Mouse (Mus musculus) frontal cortex, postnatal 25 days (tissue): ENCODE measurements around the gene Abi1.
"Not testable (repeated sequence)": the region's sequence is repeated elsewhere in the genome, so short reads cannot be mapped to it uniquely, and the experiment has no call there.

Experiments used
- DNase-seq, 2 experiments: peaks; one replicate each; pipeline ENCODE4 v3.0.0; 2022; ENCODE audit warnings: low spot score in 2 of 2

Abi1 gene

DNA sequence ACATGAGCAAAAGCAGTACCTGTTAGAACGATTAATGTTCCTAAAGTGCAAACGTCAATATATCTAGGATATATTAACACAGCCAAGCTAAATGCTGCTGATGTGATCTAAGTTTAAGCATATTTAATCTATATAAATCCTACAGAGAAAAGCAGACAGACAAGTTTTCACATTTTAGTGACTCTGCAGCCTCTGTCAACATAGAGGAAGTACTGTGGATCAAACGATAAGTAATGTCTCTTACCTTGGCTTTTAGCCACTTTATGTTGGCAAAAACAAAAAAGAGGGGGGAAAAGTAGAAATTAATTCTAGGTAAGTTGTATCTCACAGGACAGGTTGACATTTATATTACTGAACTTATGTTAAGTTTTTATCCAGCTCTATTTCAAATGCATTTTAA lies 77.1 kb downstream of the Abi1 start:
- no peak for DNase-seq

GRCm38 (mm10) chr2:22962242-22962641 lies 77.8 kb downstream of the Abi1 start:
- DNase-seq: no peak

DNA sequence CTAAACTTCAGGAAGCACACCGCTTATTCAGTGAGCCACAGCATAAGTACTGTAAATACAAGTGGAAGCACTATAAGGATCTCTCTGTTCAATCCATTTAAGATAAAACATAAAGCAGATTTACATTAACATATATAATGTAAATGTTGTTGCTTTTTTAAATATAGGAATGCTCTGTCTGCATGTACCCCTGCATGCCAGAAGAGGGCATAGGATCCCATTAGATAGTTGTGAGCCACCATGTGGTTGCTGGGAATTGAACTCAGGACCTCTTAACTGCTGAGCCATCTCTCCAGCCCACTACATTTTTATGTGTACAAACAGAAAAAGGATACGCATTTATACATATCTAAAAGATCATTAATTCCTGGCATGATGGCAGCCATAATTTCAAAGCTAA lies 78.4 kb downstream of the Abi1 start:
- DNase-seq: no peak

- no peak for DNase-seq
These were observed 82.6 kb downstream of the Abi1 start for GRCm38 (mm10) chr2:22957415-22957814.

GRCm38 (mm10) chr2:22955914-22956313 lies 84.1 kb downstream of the Abi1 start:
- DNase-seq: no peak

DNA sequence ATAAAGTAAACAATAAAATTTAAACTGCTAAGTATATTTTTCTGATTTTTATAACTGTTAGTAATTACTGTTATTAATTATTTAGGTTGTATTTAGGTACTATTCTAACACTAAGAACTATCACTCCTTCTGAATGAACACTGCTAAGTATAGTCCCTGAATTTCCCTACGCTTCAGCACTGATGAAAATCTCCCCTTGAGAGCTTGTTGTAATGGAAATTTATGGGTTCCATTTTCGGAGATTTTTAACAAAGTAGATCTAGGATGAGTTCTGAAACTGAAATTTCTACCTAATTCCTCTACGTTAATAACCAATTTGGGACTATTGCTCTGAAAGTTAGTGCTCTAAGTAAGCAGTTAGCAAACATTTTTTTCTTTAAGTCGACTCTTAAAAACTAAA lies 85.8 kb downstream of the Abi1 start:
- no peak for DNase-seq

DNA sequence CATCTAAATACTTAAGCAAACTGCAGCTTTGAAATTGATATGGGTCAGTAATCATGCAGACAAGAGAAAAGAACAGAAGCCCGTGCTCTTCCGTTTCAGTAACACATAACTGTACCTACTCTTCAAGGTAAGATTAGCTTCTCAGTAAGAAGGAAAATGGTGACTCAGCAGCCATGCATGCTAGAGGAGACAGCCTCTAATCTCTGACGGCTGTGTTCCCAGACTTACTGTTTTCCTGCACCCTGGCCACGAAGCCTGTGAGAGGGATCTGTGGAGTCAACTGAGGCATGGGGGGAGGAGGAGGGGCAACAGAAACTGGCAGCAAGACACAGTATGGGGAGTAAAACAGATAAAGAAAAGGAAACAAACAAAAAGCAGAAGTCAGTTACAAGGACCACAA lies 90.1 kb downstream of the Abi1 start:
- DNase-seq: no peak

- DNase-seq: no peak
These were observed 106.5 kb downstream of the Abi1 start for GRCm38 (mm10) chr2:22933556-22933955.

GRCm38 (mm10) chr2:22928259-22928658 lies 111.8 kb downstream of the Abi1 start:
- DNase-seq: no peak

DNA sequence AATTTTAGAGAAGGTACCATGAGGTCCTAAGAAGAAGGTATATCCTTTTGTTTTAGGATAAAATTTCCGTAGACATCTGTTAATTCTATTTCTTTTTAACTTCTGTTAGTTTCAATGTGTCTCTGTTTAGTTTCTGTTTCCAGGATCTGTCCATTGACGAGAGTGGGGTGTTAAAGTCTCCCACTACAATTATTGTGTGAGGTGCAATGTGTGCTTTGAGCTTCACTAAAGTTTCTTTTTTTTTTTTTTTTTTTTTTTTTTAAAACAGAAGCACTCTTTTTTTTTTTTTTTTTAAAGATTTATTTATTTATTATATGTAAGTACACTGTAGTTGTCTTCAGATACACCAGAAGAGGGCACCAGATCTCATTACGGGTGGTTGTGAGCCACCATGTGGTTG lies 114.1 kb downstream of the Abi1 start:
- not testable (repeated sequence) for DNase-seq

GRCm38 (mm10) chr2:22918651-22919050 lies 121.4 kb downstream of the Abi1 start:
- DNase-seq: no peak

GRCm38 (mm10) chr2:22914421-22914820 lies 125.6 kb downstream of the Abi1 start:
- DNase-seq: no peak

DNA sequence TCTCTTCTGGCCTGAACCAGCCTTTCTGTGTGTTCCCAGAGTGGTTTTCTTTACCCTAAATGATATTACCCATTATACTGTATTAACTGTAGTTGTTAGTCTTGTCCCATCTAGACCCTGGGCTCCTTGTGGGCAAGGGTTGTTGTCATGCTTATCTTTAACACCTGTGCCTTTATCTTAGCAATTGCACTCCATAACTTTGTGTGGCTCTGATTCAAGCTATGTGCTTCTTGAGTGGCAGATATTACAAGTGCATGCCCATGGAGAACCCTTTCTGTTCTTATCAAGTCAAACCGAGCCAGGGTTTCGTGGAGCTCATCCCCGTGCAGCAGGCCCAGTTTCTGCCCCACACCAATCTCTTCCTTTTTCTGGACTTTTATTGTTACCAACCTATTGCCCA lies 136.1 kb downstream of the Abi1 start:
- DNase-seq: no peak

GRCm38 (mm10) chr2:22895282-22896273 lies 144.5 kb downstream of the Abi1 start, which contains the start of gene Pdss1:
Gene Pdss1, plus strand, starts transcription at chr2:22895522.
- peak; percentile 66 to 80 for DNase-seq

DNA sequence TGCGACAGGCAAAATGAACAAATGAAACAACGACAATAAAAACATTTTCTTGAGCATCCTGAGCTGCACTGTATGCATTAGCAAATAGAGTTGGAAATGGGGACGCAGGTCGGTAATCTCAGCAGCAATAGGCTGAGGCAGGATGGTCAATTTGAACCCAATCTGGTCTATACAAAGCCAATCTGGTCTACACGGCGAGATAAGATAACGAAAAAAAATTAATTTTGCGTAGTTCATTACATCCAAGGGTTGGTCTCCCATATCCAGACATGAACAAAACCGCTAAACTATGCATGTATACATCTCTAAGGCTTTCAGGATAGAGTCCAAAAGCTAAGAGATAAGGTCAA lies 145.1 kb downstream of the Abi1 start:
- no peak for DNase-seq
